Mouse (Mus musculus): ENCODE measurements around the gene Trim9.

DNA sequence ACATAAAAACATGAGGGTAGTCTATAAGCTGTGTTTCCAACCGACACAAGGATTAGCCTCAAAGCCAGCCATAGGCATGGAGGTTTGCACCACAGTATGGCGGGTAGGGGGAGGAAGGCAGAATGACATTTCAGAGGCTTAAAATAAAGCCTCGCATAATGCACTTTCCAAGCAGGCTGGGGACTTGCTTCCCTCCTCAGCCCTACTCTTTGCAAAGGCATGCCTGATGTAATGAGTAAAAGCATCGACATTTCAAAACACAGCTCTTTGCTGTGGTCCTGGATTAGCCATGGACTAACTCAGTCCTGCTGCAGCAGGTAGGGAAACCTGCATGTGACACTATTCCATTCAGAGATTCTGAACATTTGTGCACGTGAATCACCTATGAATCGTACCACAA is 77.7 kb downstream of the Trim9 start:
- TF ChIP-seq CTCF (IDR thresholded peaks at IDR 0.05), result no peak
- no peak for TF ChIP-seq EP300 (IDR thresholded peaks at IDR 0.05)

Data from lung, postnatal 0 days (tissue).